Mouse (Mus musculus): ENCODE results near the gene Pwwp2b. TPM values are rescaled to one million over a fixed set of nuclear protein-coding genes. Genes with fewer than 3 reads are reported as not detected.

Gene Pwwp2b
- total and polyA plus RNA-seq, 3 experiments: 1.9 to 4.3 TPM; not detected in 1

DNA sequence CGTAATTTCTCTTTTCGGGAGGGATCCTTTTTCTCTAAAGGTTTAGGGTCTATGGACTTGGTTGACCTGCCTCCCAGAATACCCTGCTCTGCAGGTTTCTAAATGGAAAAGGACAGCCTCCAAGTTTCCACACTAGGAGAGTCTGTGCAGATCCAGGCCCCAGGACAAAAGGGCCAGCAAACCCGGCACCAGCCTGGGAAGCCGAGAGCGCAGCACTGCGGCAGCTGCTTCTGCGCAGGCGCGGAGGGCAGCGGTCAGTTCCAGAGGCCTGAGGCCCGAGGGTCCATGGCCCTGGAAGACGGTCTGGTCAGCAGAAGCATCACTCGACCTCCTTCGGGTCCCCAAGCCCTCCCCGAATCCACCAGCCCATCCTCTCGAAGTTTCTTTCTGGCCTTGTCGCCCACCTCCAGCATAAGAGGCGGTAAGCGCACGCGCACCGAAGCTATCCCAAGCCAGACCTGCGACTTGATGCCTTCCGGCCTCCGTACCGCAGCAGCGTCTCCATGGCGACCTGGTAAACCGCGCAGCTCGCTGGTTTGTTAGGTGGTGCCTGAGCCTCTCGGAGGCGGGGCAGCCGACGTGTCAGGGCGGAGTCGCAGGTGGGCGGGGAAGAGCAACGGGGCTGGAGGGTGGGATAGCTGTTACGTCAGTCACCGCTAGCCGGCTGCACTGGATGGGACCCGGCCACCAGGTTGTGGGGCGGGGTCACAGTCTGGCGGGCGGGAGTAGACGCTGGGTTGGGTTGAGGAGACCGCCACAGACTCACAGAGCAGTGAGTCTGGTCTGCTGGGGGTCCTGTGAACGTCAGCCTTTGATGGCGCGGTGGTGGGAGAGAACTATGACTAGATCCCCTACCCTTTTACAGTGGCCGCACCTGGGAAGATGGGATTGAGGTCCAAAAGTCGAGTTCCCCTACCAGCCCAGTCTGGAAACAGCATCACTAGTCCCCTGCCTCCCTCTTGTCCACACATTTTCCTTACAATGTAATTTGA is 35.2 kb upstream of the Pwwp2b start, which contains the start of the genes Lrrc27 and Stk32c (continued):
- TF ChIP-seq POLR2AphosphoS5 (IDR thresholded peaks at IDR 0.05; ENCODE audit: borderline replicate concordance, low read depth, low read length) (no peak), JUND (IDR thresholded peaks at IDR 0.05; ENCODE audit: low read depth, low read length) (no peak), MYB (IDR thresholded peaks at IDR 0.05; ENCODE audit: low read depth, low read length) (no peak), TBP (IDR thresholded peaks at IDR 0.05; ENCODE audit: low read depth, low read length) (no peak; the same call in none of the 2 replicates), UBTF (IDR thresholded peaks at IDR 0.05; ENCODE audit: borderline replicate concordance, insufficient read depth, low read depth, low read length) (no peak), ELF1 (IDR thresholded peaks at IDR 0.05; ENCODE audit: low read depth, low read length) (peak; percentile 76), MYC (IDR thresholded peaks at IDR 0.05; ENCODE audit: low read depth, low read length) (no peak), CHD1 (IDR thresholded peaks at IDR 0.05; ENCODE audit: low read depth, low read length) (no peak), SIN3A (IDR thresholded peaks at IDR 0.05; ENCODE audit: low read length) (peak; percentile 95), MAX (IDR thresholded peaks at IDR 0.05; ENCODE audit: low read length) (0 out of 2 replicates have a peak, but pooled peaks have one; percentile 49), BHLHE40 (IDR thresholded peaks at IDR 0.05; ENCODE audit: borderline replicate concordance, low read depth, low read length) (no peak), GABPA (IDR thresholded peaks at IDR 0.05; ENCODE audit: low read depth, low read length) (no peak), SMC3 (IDR thresholded peaks at IDR 0.05; ENCODE audit: low read depth, low read length) (no peak), TAL1 (IDR thresholded peaks at IDR 0.05; ENCODE audit: low read length) (no peak), MXI1 (IDR thresholded peaks at IDR 0.05; ENCODE audit: low read depth, low read length) (peak; percentile 89), USF2 (IDR thresholded peaks at IDR 0.05; ENCODE audit: borderline replicate concordance in 1 of 2, insufficient read depth in 1 of 2, low read depth in 1 of 2, low read length in 2 of 2) (no peak)

- no peak overlapping the region for H3K27ac ChIP-seq (ENCODE audit: control insufficient read depth, low read depth, low read length)
- no peaks in the 10 kb centered on the region for H3K9me3 ChIP-seq (replicated peaks; ENCODE audit: insufficient read depth, low read length)
- H3K9ac ChIP-seq (ENCODE audit: control insufficient read depth, low read depth, low read length, poor library complexity, severe bottlenecking): peak overlapping the region; percentile 62; the same call in 1 of the 2 replicates
- H3K4me1 ChIP-seq (ENCODE audit: control insufficient read depth in 1 of 2, insufficient read depth in 2 of 2, low read length in 2 of 2): peaks cover 0 to 8% of the 10 kb centered on the region in 2 experiments; a peak in 2 of 4 replicates
- no peaks in the 10 kb centered on the region; a peak in 1 of 4 replicates for H3K27me3 ChIP-seq (ENCODE audit: control insufficient read depth in 1 of 2, insufficient read depth in 2 of 2, low read length in 2 of 2)
- peaks cover 0 to 3% of the 10 kb centered on the region in 2 experiments; a peak in 1 of 4 replicates for H3K36me3 ChIP-seq (ENCODE audit: control insufficient read depth in 1 of 2, insufficient read depth in 2 of 2, low read length in 2 of 2)
- no peaks in the 10 kb centered on the region; the same call in 1 of the 2 replicates for H3K79me2 ChIP-seq (ENCODE audit: control insufficient read depth, insufficient read depth, low read length, poor library complexity)
- TF ChIP-seq JUND (IDR thresholded peaks at IDR 0.05; ENCODE audit: low read depth, low read length) (no peak), TAL1 (IDR thresholded peaks at IDR 0.05; ENCODE audit: low read length) (no peak), ZMIZ1 (IDR thresholded peaks at IDR 0.05; ENCODE audit: low read depth, low read length) (no peak), ETS1 (IDR thresholded peaks at IDR 0.05; ENCODE audit: low read depth, low read length) (no peak), MAZ (IDR thresholded peaks at IDR 0.05; ENCODE audit: low read depth, low read length) (no peak), POLR2AphosphoS5 (IDR thresholded peaks at IDR 0.05; ENCODE audit: borderline replicate concordance, low read depth, low read length) (no peak), SIN3A (IDR thresholded peaks at IDR 0.05; ENCODE audit: low read length) (no peak), NRF1 (IDR thresholded peaks at IDR 0.05; ENCODE audit: insufficient read depth, low read depth, low read length, poor library complexity, severe bottlenecking) (no peak), MEF2A (IDR thresholded peaks at IDR 0.05; ENCODE audit: extremely low read depth, insufficient replicate concordance, low read depth, low read length, poor library complexity, severe bottlenecking) (no peak), NELFE (IDR thresholded peaks at IDR 0.05; ENCODE audit: low read depth, low read length) (no peak)
- DNase-seq (ENCODE audit: low read depth, low spot score): no peak
- H3K4me3 ChIP-seq (ENCODE audit: control insufficient read depth in 1 of 2, insufficient read depth in 1 of 2, low read depth in 2 of 2, low read length in 2 of 2): peak overlapping the region in 1 of 2 experiments; percentile 48; a peak in 1 of 4 replicates
These were observed 34.5 kb upstream of the Pwwp2b start for GRCm38 (mm10) chr7:139213751-139214150.

Measured in MEL (cell line).